Mouse (Mus musculus) retina, embryonic 14.5 days (tissue): ENCODE results near the gene Pole2.
"Not testable (repeated sequence)": the region's sequence is repeated elsewhere in the genome, so short reads cannot be mapped to it uniquely, and the experiment has no call there.

Experiments
- DNase-seq: peaks from one replicate; pipeline ENCODE4 v3.0.0-alpha.2; 2015; ENCODE audit warnings: low spot score

Pole2 gene

GRCm38 (mm10) chr12:69179371-69179770 lies 48.6 kb downstream of the Pole2 start:
- DNase-seq, result no peak

DNA sequence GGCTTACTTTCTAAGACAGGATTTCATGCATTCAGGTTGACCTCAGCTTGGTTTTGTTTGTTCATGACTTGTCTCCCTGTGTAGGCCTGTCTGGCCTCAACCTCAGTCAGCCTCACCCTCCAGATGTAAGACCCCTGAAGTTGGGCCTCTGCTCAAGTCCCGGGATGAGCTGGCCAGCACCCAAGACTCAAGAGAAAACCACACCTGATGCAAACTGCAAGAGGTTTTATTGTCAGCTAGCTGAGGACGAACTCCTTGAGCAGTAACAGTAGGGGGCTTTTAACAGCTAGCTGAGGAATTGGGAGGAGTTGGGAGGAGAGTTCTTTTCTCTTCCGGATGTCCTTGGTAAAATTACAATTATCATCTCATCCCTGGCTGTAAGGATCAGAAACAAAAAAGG lies 50.5 kb downstream of the Pole2 start:
- no peak for DNase-seq

DNA sequence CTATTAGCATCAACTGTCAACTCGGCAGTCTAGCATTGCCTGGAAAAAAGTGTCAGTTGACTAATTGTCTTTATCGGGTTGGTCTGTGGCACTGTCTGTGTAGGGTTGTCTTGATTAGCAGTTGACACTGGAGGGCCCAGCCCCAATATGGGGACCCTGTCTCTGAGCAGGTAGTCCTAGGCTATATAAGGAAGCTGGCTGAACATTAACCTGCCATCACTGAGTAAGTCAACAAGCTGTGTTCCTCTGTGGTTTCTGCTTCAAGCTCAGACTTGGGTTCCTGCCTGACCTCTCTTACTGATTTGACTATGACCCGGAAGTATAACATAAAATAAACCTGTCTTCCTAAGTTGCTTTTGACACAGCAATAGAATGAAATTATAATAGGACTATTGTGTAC lies 52.0 kb downstream of the Pole2 start:
- DNase-seq, result no peak

- no peak for DNase-seq
These were observed 56.7 kb downstream of the Pole2 start for GRCm38 (mm10) chr12:69171307-69171706.

DNA sequence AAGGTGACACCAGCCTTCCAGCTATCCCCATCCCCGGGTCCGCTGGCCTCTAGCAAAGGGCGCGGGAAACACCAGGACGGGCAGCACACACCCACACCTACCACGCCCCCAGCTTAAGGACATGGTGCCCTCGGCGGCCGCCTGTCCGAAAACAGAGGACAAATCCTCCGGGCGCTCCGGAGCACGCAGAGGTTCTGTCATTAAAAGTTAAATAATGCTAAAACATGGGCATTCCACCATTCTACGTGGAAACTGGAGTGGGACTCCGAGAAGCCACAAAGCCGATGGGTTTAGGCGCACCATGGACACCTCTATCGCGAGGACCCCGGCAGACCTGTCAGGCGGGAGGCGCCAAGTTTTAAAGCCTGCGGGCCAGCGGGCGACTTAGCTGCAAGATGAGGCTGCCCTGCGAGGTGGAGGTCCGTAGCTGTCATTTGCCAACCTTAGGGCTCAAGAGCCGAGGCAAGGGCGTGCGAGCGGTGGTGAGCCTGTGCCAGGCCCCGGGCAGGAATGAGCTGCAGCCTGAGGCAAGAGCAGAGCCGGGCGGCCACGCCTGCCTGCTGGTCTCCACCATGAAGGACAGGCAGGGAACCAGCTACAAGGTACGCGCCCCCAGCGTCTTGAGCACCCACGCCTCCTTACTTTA lies 59.4 kb downstream of the Pole2 start, which contains the start of gene Lrr1:
Lrr1 (plus strand) TSS at position 354 of the 646 bp plus-strand sequence.
- DNase-seq, result peak; percentile 90

DNA sequence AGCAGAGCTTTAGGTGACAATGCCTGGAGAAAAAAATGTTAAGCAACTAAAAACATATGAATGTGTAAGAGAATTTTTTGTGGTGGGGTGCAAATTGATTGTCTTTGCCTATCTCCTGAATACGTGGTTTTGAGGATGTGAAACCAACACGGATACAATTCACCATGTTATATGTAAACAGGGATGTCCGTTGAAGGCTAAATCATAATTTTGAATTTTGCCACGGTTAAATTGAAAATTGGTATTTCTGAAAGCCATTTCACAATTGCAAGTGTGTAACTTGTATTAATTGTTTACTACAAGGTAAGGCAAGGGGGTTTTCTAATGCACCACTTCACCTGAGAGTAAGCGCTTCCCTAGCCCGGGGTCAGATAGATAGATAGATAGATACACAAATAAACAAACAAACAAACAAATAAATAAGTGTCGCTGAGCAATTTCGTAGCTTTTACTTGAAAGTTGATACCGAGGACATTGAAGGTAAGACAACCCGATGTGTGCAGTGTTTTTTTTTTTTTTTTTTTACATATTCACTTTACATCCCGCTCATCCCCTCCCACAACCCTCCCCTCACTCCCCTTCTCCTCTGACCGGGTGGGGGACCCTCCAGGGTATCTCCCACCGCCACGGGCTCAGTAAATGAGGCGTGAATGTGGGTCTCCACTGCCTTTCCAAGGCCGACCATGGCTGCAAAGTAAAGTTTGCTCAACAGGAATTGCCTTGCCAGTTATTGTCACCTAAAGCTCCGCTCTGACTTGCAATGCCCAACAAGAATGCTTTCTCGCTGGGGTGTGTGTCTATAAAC lies 60.1 kb downstream of the Pole2 start:
- no peak for DNase-seq

DNA sequence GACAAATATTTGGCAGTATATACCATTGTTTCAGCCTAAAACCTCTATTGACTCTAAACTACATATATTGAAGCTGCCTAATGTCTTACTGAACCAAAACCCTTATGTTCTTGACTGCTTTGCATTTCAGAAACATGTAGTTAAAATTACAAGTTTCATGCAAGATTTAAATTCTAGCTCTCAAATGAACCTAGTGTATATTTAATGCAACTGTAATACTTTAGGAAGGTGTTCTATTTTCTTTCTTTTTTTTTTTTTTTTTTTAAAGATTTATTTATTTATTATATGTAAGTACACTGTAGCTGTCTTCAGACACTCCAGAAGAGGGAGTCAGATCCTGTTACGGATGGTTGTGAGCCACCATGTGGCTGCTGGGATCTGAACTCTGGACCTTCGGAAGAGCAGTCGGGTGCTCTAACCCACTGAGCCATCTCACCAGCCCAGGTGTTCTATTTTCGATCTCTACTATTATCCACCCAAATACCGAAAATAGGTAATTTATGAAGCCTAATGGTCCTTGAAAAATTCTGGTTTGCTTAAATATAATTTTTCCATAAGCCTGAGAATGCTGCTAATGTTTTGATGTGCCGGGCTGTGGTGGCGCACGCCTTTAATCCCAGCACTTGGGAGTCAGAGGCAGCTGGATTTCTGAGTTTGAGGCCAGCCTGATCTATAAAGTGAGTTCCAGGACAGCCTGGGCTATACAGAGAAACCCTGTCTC lies 61.0 kb downstream of the Pole2 start:
- not testable (repeated sequence) for DNase-seq

- no peak for DNase-seq
These were observed 63.1 kb downstream of the Pole2 start for GRCm38 (mm10) chr12:69164904-69165303.

- not testable (repeated sequence) for DNase-seq
These were observed 64.4 kb downstream of the Pole2 start for GRCm38 (mm10) chr12:69163586-69163985.

- not testable (repeated sequence) for DNase-seq
These were observed 67.3 kb downstream of the Pole2 start for GRCm38 (mm10) chr12:69160677-69161076.

GRCm38 (mm10) chr12:69159578-69159940 lies 68.4 kb downstream of the Pole2 start:
- peak; percentile 78 for DNase-seq

DNA sequence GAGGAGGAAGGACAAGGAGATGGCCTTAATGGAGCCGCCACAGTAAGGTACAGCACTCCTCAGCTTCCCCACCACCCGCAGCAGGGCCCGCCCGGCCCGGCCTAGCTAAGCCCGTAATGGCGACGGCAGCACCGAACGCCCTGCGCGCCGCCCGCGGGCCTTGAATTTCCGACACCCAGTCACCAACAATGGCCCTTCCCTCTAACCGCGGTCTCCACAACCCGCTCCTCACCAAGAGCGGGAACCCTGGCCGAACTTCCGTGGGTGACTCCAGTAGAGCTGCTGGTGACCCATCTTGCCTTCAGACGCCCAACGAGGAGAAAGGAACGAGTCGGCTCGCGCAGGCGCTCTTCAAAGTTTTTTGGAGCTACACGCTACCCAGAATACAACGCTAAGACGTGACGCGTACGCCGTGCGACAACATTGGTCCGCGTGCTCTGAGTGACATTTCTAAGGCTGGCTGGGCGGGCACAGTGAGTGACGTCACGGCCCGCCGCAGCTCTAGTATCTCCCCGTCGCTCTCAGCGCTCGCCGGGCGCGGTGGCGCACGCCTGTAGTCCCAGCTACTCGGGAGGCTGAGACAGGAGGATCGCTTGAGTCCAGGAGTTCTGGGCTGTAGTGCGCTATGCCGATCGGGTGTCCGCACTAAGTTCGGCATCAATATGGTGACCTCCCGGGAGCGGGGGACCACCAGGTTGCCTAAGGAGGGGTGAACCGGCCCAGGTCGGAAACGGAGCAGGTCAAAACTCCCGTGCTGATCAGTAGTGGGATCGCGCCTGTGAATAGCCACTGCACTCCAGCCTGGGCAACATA lies 69.0 kb downstream of the Pole2 start, which contains the start of gene Rps29:
Rps29 (minus strand) TSS at position 422 of the 813 bp plus-strand sequence.
- peak; percentile 100 for DNase-seq

DNA sequence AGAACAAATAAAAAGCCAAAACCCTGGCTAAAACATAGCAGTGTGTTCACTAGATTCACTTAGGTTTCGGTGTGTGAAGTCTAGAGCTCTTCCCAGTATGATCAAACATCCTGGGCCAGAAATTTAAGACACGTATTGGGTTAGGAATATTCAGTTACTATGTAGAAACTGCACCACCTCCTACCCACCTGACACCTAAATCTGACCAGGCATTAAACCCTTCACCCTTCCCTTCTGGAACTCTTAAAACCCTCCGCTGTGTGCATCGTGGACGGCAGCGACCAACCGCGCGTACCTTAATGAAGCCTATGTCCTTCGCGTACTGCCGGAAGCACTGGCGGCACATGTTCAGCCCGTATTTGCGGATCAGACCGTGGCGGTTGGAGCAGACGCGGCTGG lies 69.6 kb downstream of the Pole2 start:
- DNase-seq, result peak; percentile 43

GRCm38 (mm10) chr12:69157107-69157506 lies 70.9 kb downstream of the Pole2 start:
- no peak for DNase-seq

- no peak for DNase-seq
These were observed 71.6 kb downstream of the Pole2 start for GRCm38 (mm10) chr12:69156436-69156835.

GRCm38 (mm10) chr12:69155923-69156322 lies 72.1 kb downstream of the Pole2 start:
- DNase-seq, result no peak
